Mouse (Mus musculus) telencephalon, adult 2 months (tissue): ENCODE measurements at regions not wholly inside any gene's neighbourhood (a gene's known extent, or its start where the extent isn't known, plus 50 kb on each side); places are given as distances from the start of the nearest gene placed in this dataset.

Experiments used
- DNase-seq: peaks from one replicate; pipeline ENCODE4 v3.0.0-alpha.2; 2011; ENCODE audit warnings: low read depth, low spot score

GRCm38 (mm10) chr5:39557376-39558001, 197.8 kb downstream of the Hs3st1 start:
- no peak for DNase-seq

GRCm38 (mm10) chr5:39537044-39537443, 218.2 kb downstream of the Hs3st1 start:
- no peak for DNase-seq

GRCm38 (mm10) chr5:39536351-39536750, 218.9 kb downstream of the Hs3st1 start:
- DNase-seq = no peak

GRCm38 (mm10) chr5:39510246-39510645, 245.0 kb downstream of the Hs3st1 start:
- DNase-seq = no peak

GRCm38 (mm10) chr5:39482756-39483155, 272.5 kb downstream of the Hs3st1 start:
- DNase-seq = no peak

- peak; percentile 6 for DNase-seq
These were observed 297.2 kb downstream of the Hs3st1 start for GRCm38 (mm10) chr5:39458116-39458525.

GRCm38 (mm10) chr5:39453706-39454105, 301.6 kb downstream of the Hs3st1 start:
- DNase-seq = no peak

GRCm38 (mm10) chr5:39440817-39441216, 314.5 kb downstream of the Hs3st1 start:
- no peak for DNase-seq

GRCm38 (mm10) chr5:39437463-39438201, 317.6 kb downstream of the Hs3st1 start:
- DNase-seq = no peak

GRCm38 (mm10) chr5:39426053-39426452, 329.2 kb downstream of the Hs3st1 start:
- no peak for DNase-seq

- DNase-seq = no peak
These were observed 331.6 kb downstream of the Hs3st1 start for GRCm38 (mm10) chr5:39423720-39424119.

- DNase-seq = no peak
These were observed 336.5 kb downstream of the Hs3st1 start for GRCm38 (mm10) chr5:39418795-39419194.

GRCm38 (mm10) chr5:39417845-39418154, 337.5 kb downstream of the Hs3st1 start:
- DNase-seq = no peak

- DNase-seq = peak; percentile 48
These were observed 338.0 kb downstream of the Hs3st1 start for GRCm38 (mm10) chr5:39417121-39417844.

GRCm38 (mm10) chr5:39416597-39417023, 338.7 kb downstream of the Hs3st1 start:
- DNase-seq = no peak

- DNase-seq = no peak
These were observed 342.5 kb downstream of the Hs3st1 start for GRCm38 (mm10) chr5:39412756-39413155.

GRCm38 (mm10) chr5:39390391-39390987, 364.8 kb downstream of the Hs3st1 start:
- DNase-seq = no peak

- DNase-seq = no peak
These were observed 370.9 kb downstream of the Hs3st1 start for GRCm38 (mm10) chr5:39384410-39384809.

- no peak for DNase-seq
These were observed 381.1 kb downstream of the Hs3st1 start for GRCm38 (mm10) chr5:39374199-39374598.

GRCm38 (mm10) chr5:39348680-39349079, 406.6 kb downstream of the Hs3st1 start:
- DNase-seq = peak; percentile 50

- DNase-seq = no peak
These were observed 408.3 kb downstream of the Hs3st1 start for GRCm38 (mm10) chr5:39347019-39347418.

- no peak for DNase-seq
These were observed 417.4 kb downstream of the Hs3st1 start for GRCm38 (mm10) chr5:39337917-39338316.
